In genomic region chr10:87906121-87906520, GRCm38 (mm10) we compare ENCODE assay signal across 26 mouse cellular contexts. TPM values are rescaled to one million over a fixed set of nuclear protein-coding genes. Genes with fewer than 3 reads are reported as not detected.
DNase-seq lines count a peak whose midpoint lies in the region; TF ChIP-seq lines count a peak whose summit lies in the region.
"Had no signal": no experiment of that assay in that cellular context is flagged by ENCODE, and none has a peak within 500 bp of the region (broad histone marks: within the 10 kb centered on the region; RNA-seq: fewer than 3 reads in every experiment).

No protein-coding gene starts in this region.

- peak overlapping the region; percentile 97 for H3K27ac ChIP-seq in liver, adult 2 months (replicated peaks; ENCODE audit: insufficient read depth, low read depth, low read length)
- H3K27ac ChIP-seq: embryonic facial prominence, embryonic 13.5 days; embryonic facial prominence, embryonic 15.5 days; forebrain, embryonic 10.5 days; forebrain, embryonic 12.5 days had no signal

- DNase-seq in heart, adult 11 months, result peak; percentile 19
- no peak for DNase-seq in heart, postnatal 25 days (ENCODE audit: low spot score)
- peak; percentile 30 for DNase-seq in kidney, postnatal 14 days
- no peak for DNase-seq in kidney, postnatal 36 days
- DNase-seq in liver, adult 2 months (ENCODE audit: extremely low read depth, low read depth, low spot score), result peak; percentile 97
- DNase-seq in liver (no peak), adipocyte (ENCODE audit: low spot score) (peak; percentile 34)
- DNase-seq: adrenal gland, adult 2 months; adrenal gland, postnatal 10 days; adrenal gland, postnatal 25 days; B cell, adult 2 months; cerebellum, adult 11 months; cerebellum, adult 18-20 months; cerebellum, adult 8-10 months; cerebellum, adult 9-11 months; cerebellum, postnatal 14 days; cerebellum, postnatal 36 days; embryo, embryonic 11 days had no signal

- H3K4me1 ChIP-seq in liver, adult 2 months (ENCODE audit: control insufficient read depth, insufficient read depth, low read length), result peaks cover 39% of the 10 kb centered on the region
- H3K4me1 ChIP-seq: forebrain, embryonic 12.5 days had no signal

- intact Hi-C loops in heart, postnatal 25 days (cut with DNase I), result no loop called here

- TF ChIP-seq POLR2A in liver, adult 2 months (IDR thresholded peaks at IDR 0.05; ENCODE audit: extremely low read depth, insufficient read depth, low read length), result no peak

- WGBS in liver, adult 2 months, result 11% methylated on average over 3 of the region's 3 CpGs

- no peaks in the 10 kb centered on the region for H3K27me3 ChIP-seq in liver, adult 2 months (ENCODE audit: control insufficient read depth, insufficient read depth, low read length)
- H3K27me3 ChIP-seq: CH12.LX; embryonic facial prominence, embryonic 13.5 days; embryonic facial prominence, embryonic 15.5 days; forebrain, embryonic 12.5 days; Patski had no signal

- no peak for TF ChIP-seq CTCF in liver, adult 2 months (IDR thresholded peaks at IDR 0.05; ENCODE audit: low read depth, low read length)

- no peak overlapping the region for H3K4me3 ChIP-seq in liver, adult 2 months (ENCODE audit: insufficient read depth, low read depth, low read length)
- H3K4me3 ChIP-seq: embryonic facial prominence, embryonic 13.5 days; embryonic facial prominence, embryonic 15.5 days; erythroblast, embryonic 14.5 days; forebrain, embryonic 10.5 days; forebrain, embryonic 12.5 days had no signal

- peaks cover 30% of the 10 kb centered on the region for H3K36me3 ChIP-seq in liver, adult 2 months (ENCODE audit: control insufficient read depth, insufficient read depth, low read length)
- H3K36me3 ChIP-seq: embryonic facial prominence, embryonic 13.5 days; embryonic facial prominence, embryonic 15.5 days; forebrain, embryonic 10.5 days; forebrain, embryonic 12.5 days; G1E had no signal

- peak overlapping the region; percentile 31 for H3K9ac ChIP-seq in liver, adult 2 months (ENCODE audit: low read depth, low read length)
- H3K9ac ChIP-seq: embryonic facial prominence, embryonic 13.5 days; embryonic facial prominence, embryonic 15.5 days; forebrain, embryonic 12.5 days had no signal

- H3K79me2 ChIP-seq in liver, adult 2 months (ENCODE audit: control insufficient read depth, insufficient read depth, low read length), result no peaks in the 10 kb centered on the region

RNA-seq across cellular contexts. Expression of gene Igf1, which starts 48.1 kb away (rescaled TPM):
- total RNA-seq in heart, postnatal 25 days (2021), result 10 to 100 TPM; 15.8 to 23.0 TPM
- total RNA-seq in liver, adult 2 months (2014; rRNA removed), result 244 and 252 TPM in 2 replicates
- polyA plus RNA-seq in liver, adult 2 months (2012; rRNA removed), result 1,223 and 1,483 TPM in 2 replicates
- total RNA-seq: CH12.LX had no signal

Comparison
In these comparisons a context has a peak if more than half of its experiments do, and no peak if none do; other contexts are left out.
1. DNase-seq: peak in heart, adult 11 months (single experiment), kidney, postnatal 14 days (single experiment), liver, adult 2 months (single experiment) and adipocyte (single experiment); none in heart, postnatal 25 days (single experiment), kidney, postnatal 36 days (0 of 2) and liver (single experiment).
2. RNA of gene Igf1, which starts 48.1 kb away (total RNA-seq): 244 to 252 TPM in liver, adult 2 months; 15.8 to 23.0 TPM in heart, postnatal 25 days; every median in the first group is over 10 times any median in the second.